Mouse (Mus musculus): ENCODE results near the gene Spsb4. TPM values are rescaled to one million over a fixed set of nuclear protein-coding genes. Genes with fewer than 3 reads are reported as not detected.

Gene Spsb4
- polyA plus RNA-seq (2014; fragmentation: Illumina TruSeq; extraction: RNeasy Lipid Tissue Mini Kit (QIAGEN cat#74804); ENCODE audit: low read depth, low replicate concordance) = 18.9 TPM

DNA sequence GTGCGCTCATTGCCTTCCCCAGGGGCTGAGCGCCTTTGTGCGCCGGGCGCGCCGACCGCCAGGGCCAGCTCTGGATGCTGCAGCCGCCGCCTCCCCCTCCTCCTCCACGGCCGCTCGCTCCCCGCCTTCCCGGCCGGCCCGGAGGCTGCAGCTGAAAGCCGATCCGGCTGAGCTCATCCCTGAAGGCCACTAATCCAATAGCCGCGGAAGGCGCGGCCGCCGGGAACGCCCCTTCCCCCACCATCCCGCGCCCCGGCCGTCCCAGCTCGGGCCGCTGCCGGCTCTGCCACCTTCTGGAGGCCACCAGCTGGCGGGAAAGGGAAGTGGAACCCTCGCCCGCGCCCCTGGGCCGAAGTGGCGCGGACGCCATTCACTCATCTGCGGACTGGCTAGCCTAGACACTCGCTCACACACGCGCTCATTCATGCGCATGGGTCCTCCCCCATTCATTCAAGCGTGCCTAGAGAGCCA is at the start of gene Spsb4:
TSS of gene Spsb4 (minus strand) at position 167 of the 471 bp plus-strand sequence.

Other genes starting within 250 kb of the Spsb4 start
- 6.6 TPM for gene Pxylp1, start 126.2 kb downstream of the Spsb4 start, polyA plus RNA-seq (2014; fragmentation: Illumina TruSeq; extraction: RNeasy Lipid Tissue Mini Kit (QIAGEN cat#74804); ENCODE audit: low read depth, low replicate concordance)
- gene Slc25a36, start 92.3 kb upstream of the Spsb4 start, polyA plus RNA-seq (2014; fragmentation: Illumina TruSeq; extraction: RNeasy Lipid Tissue Mini Kit (QIAGEN cat#74804); ENCODE audit: low read depth, low replicate concordance) = 241 TPM